Mouse (Mus musculus) induced T-regulatory cell, adult 2 months (primary cell): ENCODE measurements around the gene Col24a1.
"Not testable (repeated sequence)": the region's sequence is repeated elsewhere in the genome, so short reads cannot be mapped to it uniquely, and the experiment has no call there.

Experiments used
- DNase-seq: peaks from one replicate; pipeline ENCODE4 v3.0.0-alpha.2; 2012; ENCODE audit warnings: low read depth

The Col24a1 gene

GRCm38 (mm10) chr3:145356865-145357487, 64.7 kb downstream of the Col24a1 start:
- DNase-seq, result no peak

GRCm38 (mm10) chr3:145365227-145365626, 73.0 kb downstream of the Col24a1 start:
- DNase-seq, result peak; percentile 3

- DNase-seq, result no peak
These were observed 75.0 kb downstream of the Col24a1 start for GRCm38 (mm10) chr3:145367176-145367717.

GRCm38 (mm10) chr3:145376298-145376697, 84.0 kb downstream of the Col24a1 start:
- DNase-seq, result no peak

- DNase-seq, result no peak
These were observed 90.8 kb downstream of the Col24a1 start for GRCm38 (mm10) chr3:145383095-145383494.

- no peak for DNase-seq
These were observed 94.2 kb downstream of the Col24a1 start for GRCm38 (mm10) chr3:145386434-145386833.

DNA sequence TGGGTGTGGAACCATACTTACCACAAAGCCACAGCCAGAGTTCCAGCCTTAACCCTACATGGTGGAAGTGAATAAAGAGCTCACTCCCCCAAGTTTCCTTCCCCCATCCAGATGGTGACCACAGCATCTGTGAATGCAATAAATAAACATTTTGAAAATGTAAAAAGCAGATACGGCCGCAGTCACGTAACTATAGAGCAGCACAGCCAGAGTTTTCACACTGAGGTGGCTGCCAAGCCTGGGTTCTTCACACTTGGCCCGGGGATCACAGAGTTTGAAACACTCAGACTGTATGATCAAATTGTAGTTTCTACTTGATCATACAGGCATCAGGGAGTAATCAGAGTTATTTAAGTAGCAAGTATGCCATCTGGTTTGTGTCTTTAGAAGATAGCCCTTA, 98.4 kb downstream of the Col24a1 start:
- DNase-seq, result no peak

GRCm38 (mm10) chr3:145391986-145392659, 99.9 kb downstream of the Col24a1 start:
- no peak for DNase-seq

DNA sequence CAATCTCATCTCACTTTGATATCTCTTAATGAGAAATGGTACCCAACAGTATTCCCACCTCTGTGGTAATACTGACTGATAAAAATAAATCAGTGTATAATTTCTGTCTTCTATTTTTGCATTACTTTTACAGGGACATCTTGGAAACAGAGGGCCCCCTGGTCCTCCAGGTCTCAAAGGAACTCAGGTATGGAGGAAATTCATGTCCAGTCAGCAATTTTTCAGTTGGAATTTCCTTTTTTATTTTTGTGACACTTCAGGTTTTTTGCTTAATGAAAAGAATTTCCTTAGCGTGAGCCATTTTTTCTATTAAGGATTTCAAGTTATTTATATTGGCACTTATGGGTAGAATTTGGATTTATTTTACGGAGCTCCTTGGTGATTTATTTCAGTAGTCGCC, 106.9 kb downstream of the Col24a1 start:
- no peak for DNase-seq

DNA sequence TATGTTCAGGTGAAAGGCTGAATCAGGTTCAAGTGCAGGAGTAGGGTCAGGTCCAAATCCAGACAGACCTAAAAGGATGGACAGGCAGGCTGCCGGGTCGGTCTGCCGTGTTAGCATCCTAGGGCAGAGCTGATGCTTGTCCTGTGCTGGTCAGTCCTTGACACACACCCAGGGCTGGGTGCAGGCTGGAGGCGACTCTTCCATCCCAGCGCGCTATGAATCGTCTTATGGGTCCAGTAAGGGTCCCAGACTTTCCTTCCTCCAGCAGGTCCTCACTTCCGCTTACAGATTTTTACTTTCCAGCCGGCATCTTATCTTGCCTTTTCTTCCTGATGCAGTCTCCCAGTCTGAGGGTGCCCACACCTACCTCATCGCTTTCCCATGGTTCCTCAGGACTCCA, 110.0 kb downstream of the Col24a1 start:
- DNase-seq, result no peak

DNA sequence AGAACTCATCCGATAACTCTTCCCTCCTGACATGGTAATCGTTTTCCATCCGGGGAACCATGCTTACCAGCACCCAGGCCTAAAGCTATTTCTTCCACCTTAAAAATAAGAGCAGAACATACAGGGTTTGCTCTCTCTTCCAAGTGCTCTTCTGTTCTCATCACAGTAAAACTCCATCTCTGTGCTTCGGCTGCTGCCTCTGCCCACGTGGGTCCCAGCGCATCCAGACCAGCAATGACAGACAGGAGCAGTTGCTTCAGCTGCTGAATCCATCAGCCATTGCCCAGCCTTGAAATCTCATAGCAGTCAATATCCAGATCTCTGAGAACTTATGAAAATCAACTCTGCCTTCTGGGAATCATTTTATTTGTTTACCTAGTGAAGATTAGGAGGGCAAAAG, 110.7 kb downstream of the Col24a1 start:
- no peak for DNase-seq

- DNase-seq, result peak; percentile 42
These were observed 115.8 kb downstream of the Col24a1 start for GRCm38 (mm10) chr3:145408045-145408444.

DNA sequence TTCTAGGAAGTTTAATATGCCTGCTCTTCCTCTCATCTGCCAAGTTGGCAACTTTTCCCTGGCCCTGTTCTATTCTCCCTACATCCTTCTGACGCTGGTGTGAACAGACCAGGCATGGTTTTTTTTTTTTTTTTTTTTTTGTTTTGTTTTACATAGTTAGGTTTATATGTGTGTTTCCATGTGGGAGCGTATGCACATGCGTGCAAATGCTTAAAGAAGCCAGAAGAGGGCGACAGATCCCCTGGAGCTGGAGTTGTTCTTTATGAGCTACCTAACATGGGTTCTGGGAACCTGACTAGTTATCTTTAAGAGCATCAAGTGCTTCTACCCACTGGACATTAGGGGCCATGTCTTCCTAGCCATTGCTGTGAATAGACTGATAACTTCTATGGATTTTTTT, 119.9 kb downstream of the Col24a1 start:
- peak; percentile 12 for DNase-seq

GRCm38 (mm10) chr3:145414362-145414761, 122.1 kb downstream of the Col24a1 start:
- DNase-seq, result no peak

DNA sequence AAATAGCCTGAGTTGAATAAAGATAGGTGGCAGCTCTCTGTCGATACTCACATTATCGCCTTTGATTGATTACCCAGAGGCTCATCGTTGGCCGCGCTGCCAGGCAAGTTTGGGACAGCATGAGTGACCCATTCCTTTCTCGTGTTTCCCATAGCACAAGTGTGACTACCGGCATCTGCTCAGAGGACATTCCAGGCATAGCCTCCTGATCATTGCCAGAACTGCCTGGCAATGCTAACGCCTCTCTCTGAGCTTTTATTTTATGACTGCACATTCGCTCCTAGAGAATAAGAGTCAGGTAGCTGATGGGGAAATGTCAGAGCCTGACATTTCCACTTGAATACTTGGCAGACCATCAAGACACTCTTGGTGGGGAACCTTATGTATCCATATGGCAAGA, 125.5 kb downstream of the Col24a1 start:
- DNase-seq, result no peak

DNA sequence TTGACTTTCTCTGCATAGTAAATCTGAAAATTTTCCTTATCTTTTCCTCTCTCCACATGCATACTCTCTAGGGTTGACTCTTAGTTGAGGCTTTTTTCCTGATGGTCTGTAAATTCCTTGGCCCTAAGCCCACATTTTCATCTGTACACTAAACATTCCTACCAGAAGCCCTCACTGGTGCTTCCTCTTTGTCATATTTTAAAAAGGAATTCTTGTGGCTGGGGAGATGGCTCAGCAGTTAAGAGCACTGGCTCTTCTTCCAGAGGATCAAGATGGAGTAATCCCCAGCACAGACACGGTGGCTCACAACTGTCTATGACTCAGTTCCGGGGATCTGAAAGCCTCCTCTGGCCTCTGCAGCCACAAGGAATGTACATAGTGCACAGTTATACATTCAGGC, 128.1 kb downstream of the Col24a1 start:
- DNase-seq, result no peak

GRCm38 (mm10) chr3:145422044-145422443, 129.8 kb downstream of the Col24a1 start:
- DNase-seq, result no peak

DNA sequence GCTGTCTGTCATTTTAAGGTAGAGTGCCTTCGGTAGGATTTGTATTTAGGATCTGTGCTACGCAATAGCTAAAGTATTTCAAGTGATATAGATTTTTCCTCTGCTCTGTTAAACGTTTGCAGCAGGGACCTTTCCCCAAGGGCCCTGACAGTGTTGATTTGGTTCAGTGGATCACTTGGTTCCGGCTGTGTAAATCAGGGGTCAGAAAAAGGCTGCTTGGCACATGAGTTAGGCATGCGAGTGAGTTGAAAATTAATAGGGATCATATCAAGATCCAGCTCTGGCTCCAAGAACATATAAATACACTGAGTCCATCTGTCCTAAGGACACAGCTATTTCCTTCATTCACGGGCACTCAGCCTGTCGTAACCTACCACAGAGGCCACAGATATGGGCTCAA, 146.1 kb downstream of the Col24a1 start:
- no peak for DNase-seq

- no peak for DNase-seq
These were observed 146.8 kb downstream of the Col24a1 start for GRCm38 (mm10) chr3:145439086-145439485.

GRCm38 (mm10) chr3:145440993-145441392, 148.7 kb downstream of the Col24a1 start:
- no peak for DNase-seq

DNA sequence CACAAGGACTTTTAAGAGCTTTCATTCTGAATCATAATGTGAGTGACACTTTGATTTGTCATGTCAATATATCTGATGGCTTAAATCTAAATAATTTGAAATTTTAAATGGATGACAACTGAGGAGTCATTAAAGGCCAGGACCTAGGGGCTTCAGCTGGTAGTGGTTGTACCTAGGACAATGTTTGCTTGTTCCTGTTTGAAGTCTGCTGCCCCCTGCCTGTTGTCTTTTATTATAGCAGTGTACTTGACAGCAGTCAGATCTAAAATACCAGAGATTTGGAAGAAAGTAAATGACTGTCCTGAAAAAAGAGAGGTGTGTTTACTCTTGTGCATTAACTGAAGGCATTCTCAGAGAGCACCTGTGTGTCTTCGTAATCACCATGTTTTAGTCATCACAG, 150.0 kb downstream of the Col24a1 start:
- DNase-seq, result peak; percentile 4

DNA sequence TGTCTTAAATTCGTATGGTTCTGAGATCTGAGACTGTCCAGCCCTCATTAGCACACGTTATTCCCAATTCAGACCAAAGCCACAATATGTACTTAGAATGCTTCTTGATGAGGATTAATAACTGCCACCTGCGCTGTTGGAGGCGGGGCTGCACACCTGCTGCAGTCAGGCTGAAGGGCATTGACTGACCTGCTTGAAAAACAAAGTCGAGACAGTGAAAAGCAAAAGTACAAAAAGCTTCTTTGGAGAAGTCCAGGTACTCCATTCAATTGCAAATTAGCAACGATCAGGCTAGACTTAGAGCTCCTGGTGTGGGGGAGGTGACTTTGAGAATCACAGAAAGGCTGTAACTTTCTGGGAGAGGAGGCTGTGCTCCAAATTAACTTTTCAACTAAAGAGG, 150.9 kb downstream of the Col24a1 start:
- DNase-seq, result not testable (repeated sequence)

DNA sequence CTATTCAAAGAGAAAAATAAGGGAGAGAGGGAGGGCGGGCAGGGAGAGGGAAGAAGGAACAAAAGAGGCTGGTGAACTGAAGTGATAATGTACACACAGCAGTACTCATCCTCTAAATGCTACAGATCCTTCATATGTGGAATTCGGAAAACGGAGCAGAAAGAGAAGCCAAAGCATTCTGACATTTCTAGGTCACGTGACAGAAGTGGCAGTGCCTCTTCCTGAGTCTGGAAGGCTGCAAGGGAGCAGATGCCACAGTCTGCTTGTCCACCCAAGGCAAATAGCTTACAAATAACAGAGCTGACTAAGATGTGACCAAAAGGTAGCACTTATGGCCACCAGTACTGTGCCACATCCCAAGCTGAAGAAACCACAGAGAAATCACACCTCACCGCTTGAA, 164.8 kb downstream of the Col24a1 start:
- DNase-seq, result no peak

DNA sequence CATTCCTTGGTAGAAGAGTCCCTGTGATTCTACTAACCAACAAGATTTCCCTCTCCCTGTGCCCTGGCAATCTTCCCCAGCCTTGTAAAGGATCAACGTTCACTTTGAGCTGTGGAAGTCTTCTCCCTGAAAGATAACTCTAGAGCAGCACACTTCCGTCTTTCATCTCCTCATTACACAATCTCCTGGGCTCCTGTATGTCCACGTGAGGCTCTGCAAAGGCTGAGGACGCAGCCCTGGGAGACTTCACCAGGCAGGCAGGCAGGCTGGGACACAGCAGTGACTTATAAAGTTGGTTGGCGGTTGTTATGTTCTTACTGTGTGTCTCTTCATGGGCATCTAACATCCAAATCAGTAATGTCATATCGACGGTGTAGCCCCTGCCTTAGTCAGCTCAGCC, 170.1 kb downstream of the Col24a1 start:
- no peak for DNase-seq
